Mouse (Mus musculus): ENCODE data around the gene Map3k19. TPM values are rescaled to one million over a fixed set of nuclear protein-coding genes. Genes with fewer than 3 reads are reported as not detected.

Map3k19 gene
- polyA plus RNA-seq, 1 experiment from 2014 or later, result 0.05 TPM

DNA sequence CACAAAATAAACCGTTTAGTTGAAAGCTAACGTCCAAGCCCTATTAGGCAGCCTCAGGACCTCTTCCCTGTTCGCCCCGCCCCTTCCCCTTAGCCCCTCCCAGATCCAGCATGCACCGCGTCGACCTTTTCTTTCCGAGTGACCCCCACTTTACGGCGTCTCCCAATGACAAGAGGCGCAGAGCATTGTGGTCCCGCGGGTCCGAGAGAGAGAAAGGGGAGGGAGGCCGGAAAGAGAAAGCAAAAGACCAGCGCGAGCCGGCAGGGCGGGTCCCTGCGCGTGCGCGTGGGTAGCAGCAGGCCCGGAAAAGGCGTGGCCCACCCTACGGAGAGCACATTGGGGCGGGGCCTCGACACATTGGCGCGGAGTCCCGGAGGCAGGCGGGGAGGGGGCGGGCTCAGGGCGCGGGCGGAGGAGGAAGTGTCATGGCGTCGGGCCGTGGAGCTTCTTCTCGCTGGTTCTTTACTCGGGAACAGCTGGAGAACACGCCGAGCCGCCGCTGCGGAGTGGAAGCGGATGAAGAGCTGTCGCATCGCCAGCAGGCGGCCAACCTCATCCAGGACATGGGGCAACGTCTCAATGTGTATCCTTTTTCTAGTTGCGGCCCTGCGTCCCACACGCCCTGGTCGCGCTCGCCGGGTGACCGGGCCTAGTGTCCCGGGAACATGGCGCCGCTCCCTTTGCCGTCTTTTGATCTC is 80.9 kb downstream of the Map3k19 start, which contains the start of gene Ccnt2:
Gene Ccnt2, plus strand, starts transcription at position 362 of the 698 bp plus-strand sequence.
- peaks cover 9% of the 10 kb centered on the region for H3K36me3 ChIP-seq (ENCODE audit: insufficient read depth)
- DNase-seq (peak; percentile 100), ATAC-seq (ENCODE audit: insufficient read depth) (peak; percentile 98)
- no peaks in the 10 kb centered on the region for H3K9me3 ChIP-seq (ENCODE audit: low read depth, low read length)
- H3K9ac ChIP-seq, result peak within 1 kb of the TSS; percentile 86
- peak within 1 kb of the TSS; percentile 93 for H3K27ac ChIP-seq (ENCODE audit: low read depth)
- peak within 1 kb of the TSS; percentile 72 for H3K4me3 ChIP-seq (ENCODE audit: low read depth, low read length)
- 0 out of 2 replicates have a peak, but pooled peaks cover 4% of the 10 kb centered on the region for H3K4me1 ChIP-seq (ENCODE audit: insufficient read depth)
- TF ChIP-seq CTCF (IDR thresholded peaks at IDR 0.05; ENCODE audit: low read depth), result peak; percentile 54
- peak within 1 kb of the TSS; percentile 89 for H3K4me2 ChIP-seq
- WGBS, result under 1% methylated on average over 63 of the region's 63 CpGs
- no peaks in the 10 kb centered on the region for H3K27me3 ChIP-seq (ENCODE audit: insufficient read depth, low read length)

DNA sequence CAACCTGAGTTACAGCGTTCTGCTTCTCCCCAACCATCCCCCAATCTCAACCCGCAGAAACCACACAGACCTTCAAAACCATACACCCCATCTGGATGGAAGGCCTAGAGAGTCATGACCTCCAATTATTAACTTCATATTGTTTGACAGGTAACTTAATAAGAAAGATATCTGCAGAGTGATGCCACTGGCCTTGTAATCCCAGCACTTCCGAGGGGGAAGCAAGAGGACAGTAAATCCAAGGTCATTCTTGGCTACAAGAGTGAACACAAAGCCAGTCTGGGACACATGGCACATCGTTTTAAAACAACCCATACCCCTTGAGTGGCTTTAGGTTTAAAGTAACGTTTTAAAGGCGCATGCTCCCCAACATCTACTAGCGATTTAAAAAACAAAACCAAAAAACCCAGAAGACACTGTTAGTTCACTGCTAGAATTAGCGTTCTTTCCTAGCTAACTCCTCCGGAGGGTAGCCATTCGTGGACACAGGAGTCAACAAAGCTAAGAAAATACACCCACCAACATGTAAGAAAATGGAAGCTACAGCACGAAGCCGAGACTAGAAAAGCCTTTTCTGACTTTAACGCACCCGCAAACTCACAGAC is 81.5 kb downstream of the Map3k19 start:
- ATAC-seq (ENCODE audit: insufficient read depth), result peak; percentile 31; the same call in 1 of the 2 replicates
- Histone ChIP-seq H3K27me3 (ENCODE audit: insufficient read depth, low read length) (no peaks in the 10 kb centered on the region), H3K4me1 (ENCODE audit: insufficient read depth) (0 out of 2 replicates have a peak, but pooled peaks cover 4% of the 10 kb centered on the region)

DNA sequence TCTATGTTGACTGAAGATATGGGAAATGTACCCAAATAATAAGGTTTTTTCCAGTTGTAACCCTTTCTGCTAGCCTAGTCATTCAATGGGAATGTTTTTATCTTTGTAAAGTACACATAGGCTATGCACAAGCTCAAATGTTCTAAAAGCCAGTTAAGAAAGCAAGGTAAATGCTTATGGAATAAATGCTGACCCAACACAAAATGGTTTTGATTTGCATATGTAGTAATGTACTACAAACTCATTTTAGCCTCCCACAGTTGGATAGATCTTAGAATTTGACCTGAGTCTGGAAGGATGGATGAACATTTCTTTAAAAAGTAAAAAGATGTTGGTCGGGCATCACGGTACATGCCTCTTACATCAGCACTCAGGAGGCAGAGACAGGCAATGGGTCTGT is 88.1 kb downstream of the Map3k19 start:
- no peak for TF ChIP-seq CTCF (IDR thresholded peaks at IDR 0.05; ENCODE audit: low read depth)
- Histone ChIP-seq H3K36me3 (ENCODE audit: insufficient read depth) (no peaks in the 10 kb centered on the region), H3K9me3 (ENCODE audit: low read depth, low read length) (no peaks in the 10 kb centered on the region), H3K9ac (no peak overlapping the region), H3K4me1 (ENCODE audit: insufficient read depth) (no peaks in the 10 kb centered on the region), H3K27ac (ENCODE audit: low read depth) (no peak overlapping the region), H3K4me3 (ENCODE audit: low read depth, low read length) (no peak overlapping the region), H3K4me2 (no peak overlapping the region), H3K27me3 (ENCODE audit: insufficient read depth, low read length) (no peaks in the 10 kb centered on the region)
- DNase-seq (no peak), ATAC-seq (ENCODE audit: insufficient read depth) (no peak)
- WGBS, result 86% methylated on average over 2 of the region's 2 CpGs

More for the DNA sequence above, 81.5 kb downstream of the Map3k19 start:
- DNase-seq, result no peak
- Histone ChIP-seq H3K36me3 (ENCODE audit: insufficient read depth) (0 out of 2 replicates have a peak, but pooled peaks cover 2% of the 10 kb centered on the region), H3K9ac (peak overlapping the region; percentile 59), H3K27ac (ENCODE audit: low read depth) (peak overlapping the region; percentile 76), H3K4me3 (ENCODE audit: low read depth, low read length) (peak overlapping the region; percentile 72), H3K4me2 (peak overlapping the region; percentile 61), H3K9me3 (ENCODE audit: low read depth, low read length) (no peaks in the 10 kb centered on the region)
- WGBS, result 2% methylated on average over 14 of the region's 14 CpGs
- no peak for TF ChIP-seq CTCF (IDR thresholded peaks at IDR 0.05; ENCODE audit: low read depth)

DNA sequence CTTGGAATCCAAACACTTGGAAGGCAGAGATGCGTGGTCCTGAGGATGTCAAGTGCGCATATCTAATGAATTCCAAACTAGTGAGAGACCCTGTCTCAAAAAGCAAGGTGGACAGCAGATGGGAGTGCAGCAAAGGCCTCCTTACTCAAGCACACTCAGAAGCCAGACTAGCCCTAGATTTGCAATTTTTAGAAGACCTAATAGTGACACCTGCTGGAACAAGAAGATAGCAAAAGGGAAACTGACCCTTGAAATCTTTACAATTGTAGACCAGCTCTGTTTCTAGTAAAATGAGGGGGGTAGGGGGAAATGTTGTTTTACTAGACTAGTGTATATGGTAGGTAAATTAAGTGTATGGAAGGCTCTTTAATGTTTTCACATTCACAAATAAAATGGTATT is 89.4 kb downstream of the Map3k19 start:
- no peaks in the 10 kb centered on the region for H3K36me3 ChIP-seq (ENCODE audit: insufficient read depth)
- DNase-seq, result peak; percentile 77

More for the DNA sequence above, 89.4 kb downstream of the Map3k19 start:
- no peaks in the 10 kb centered on the region for H3K9me3 ChIP-seq (ENCODE audit: low read depth, low read length)
- peak; percentile 55 for TF ChIP-seq CTCF (IDR thresholded peaks at IDR 0.05; ENCODE audit: low read depth)
- no peak for ATAC-seq (ENCODE audit: insufficient read depth)
- H3K27me3 ChIP-seq (ENCODE audit: insufficient read depth, low read length), result no peaks in the 10 kb centered on the region
- H3K9ac ChIP-seq, result no peak overlapping the region
- 61% methylated on average over 2 of the region's 2 CpGs for WGBS
- no peaks in the 10 kb centered on the region for H3K4me1 ChIP-seq (ENCODE audit: insufficient read depth)
- H3K4me3 ChIP-seq (ENCODE audit: low read depth, low read length), result no peak overlapping the region
- no peak overlapping the region for H3K27ac ChIP-seq (ENCODE audit: low read depth)
- H3K4me2 ChIP-seq, result no peak overlapping the region

Other genes starting within 250 kb of the Map3k19 start
- 2.1 and 4.3 TPM in 2 replicates for gene Tmem163, start 175.5 kb downstream of the Map3k19 start, polyA plus RNA-seq (2014; fragmentation: Nextera tagmentation; extraction: Ambion mirVana)
- 0.18 and 0.45 TPM in 2 replicates for gene Acmsd, start 125.6 kb downstream of the Map3k19 start, polyA plus RNA-seq (2014; fragmentation: Nextera tagmentation; extraction: Ambion mirVana)
- gene Ccnt2, start 80.9 kb downstream of the Map3k19 start, polyA plus RNA-seq (2014; fragmentation: Nextera tagmentation; extraction: Ambion mirVana), result 81.4 and 82.5 TPM in 2 replicates
- 24.4 and 24.5 TPM in 2 replicates for gene Rab3gap1, start 13.7 kb upstream of the Map3k19 start, polyA plus RNA-seq (2014; fragmentation: Nextera tagmentation; extraction: Ambion mirVana)
- gene Zranb3, start 248.0 kb upstream of the Map3k19 start, polyA plus RNA-seq (2014; fragmentation: Nextera tagmentation; extraction: Ambion mirVana), result 12.4 and 12.9 TPM in 2 replicates
- 69.7 and 74.4 TPM in 2 replicates for gene R3hdm1, start 248.3 kb upstream of the Map3k19 start, polyA plus RNA-seq (2014; fragmentation: Nextera tagmentation; extraction: Ambion mirVana)